Mouse (Mus musculus) liver, embryonic 12.5 days (tissue): ENCODE data around the gene Gm36210. TPM values are rescaled to one million over a fixed set of nuclear protein-coding genes. Genes with fewer than 3 reads are reported as not detected.
"Not testable (repeated sequence)": the region's sequence is repeated elsewhere in the genome, so short reads cannot be mapped to it uniquely, and the experiment has no call there.

Experiments used
- ATAC-seq: fragments of 200-750 bp; cut with Nextera tagmentation; 2 replicates; pipeline ENCODE4 v1.8.0; 2017; ENCODE audit warnings: moderate number of reproducible peaks, mild to moderate bottlenecking, moderate library complexity
- H3K27ac ChIP-seq: fragments of 300-500 bp; sonication (generic); 2 replicates; pipeline ENCODE4 v1.5.1; 2016; ENCODE audit warnings: mild to moderate bottlenecking
- H3K27me3 ChIP-seq: fragments of 300-500 bp; sonication (generic); replicated peaks from 2 replicates; pipeline ENCODE4 v1.6.1; 2016; ENCODE audit warnings: mild to moderate bottlenecking, moderate library complexity
- H3K36me3 ChIP-seq: fragments of 300-500 bp; sonication (generic); 2 replicates; pipeline ENCODE4 v1.6.1; 2016; ENCODE audit warnings: mild to moderate bottlenecking, moderate library complexity
- H3K4me1 ChIP-seq: fragments of 300-500 bp; sonication (generic); 2 replicates; pipeline ENCODE4 v1.6.1; 2016
- H3K4me2 ChIP-seq: fragments of 300-500 bp; sonication (generic); 2 replicates; pipeline ENCODE4 v1.6.1; 2016; ENCODE audit warnings: mild to moderate bottlenecking, moderate library complexity
- H3K4me3 ChIP-seq: fragments of 300-500 bp; sonication (generic); 2 replicates; pipeline ENCODE4 v1.5.1; 2016; ENCODE audit warnings: mild to moderate bottlenecking, moderate library complexity
- H3K9ac ChIP-seq: fragments of 300-500 bp; sonication (generic); 2 replicates; pipeline ENCODE4 v1.6.1; 2016; ENCODE audit warnings: mild to moderate bottlenecking, moderate library complexity
- H3K9me3 ChIP-seq: fragments of 300-500 bp; sonication (generic); replicated peaks from 2 replicates; pipeline ENCODE4 v1.6.1; 2016; ENCODE audit warnings: mild to moderate bottlenecking, moderate library complexity
- whole genome bisulfite sequencing: fragments of 180-500 bp; shearing (Covaris S2); methylation state at CpG from one replicate; pipeline ENCODE4 v1.1.7; 2016; ENCODE audit not compliant: insufficient replicate concordance; 5-methylcytosine and 5-hydroxymethylcytosine counted together
- polyA plus RNA-seq: library from polyadenylated mRNA; unstranded; fragments of >200 nt; fragmentation: Nextera tagmentation; extraction: Ambion mirVana; gene quantifications from 2 replicates; pipeline ENCODE4 v1.2.1, GENCODE M21; 2016

Gene Gm36210
- polyA plus RNA-seq, 1 experiment from 2014 or later = not detected

- H3K27ac ChIP-seq = no peak overlapping the region
- no peak for ATAC-seq
- H3K4me2 ChIP-seq = no peak overlapping the region
- 72% methylated on average over 9 of the region's 9 CpGs for WGBS
- H3K4me1 ChIP-seq = peaks cover 22% of the 10 kb centered on the region
- H3K36me3 ChIP-seq = no peaks in the 10 kb centered on the region
- H3K27me3 ChIP-seq = peaks cover 16% of the 10 kb centered on the region; the same call in 1 of the 2 replicates
- no peak overlapping the region for H3K4me3 ChIP-seq
- no peak overlapping the region for H3K9ac ChIP-seq
- H3K9me3 ChIP-seq = 0 out of 2 replicates have a peak, but pooled peaks cover 5% of the 10 kb centered on the region
Observed at GRCm38 (mm10) chr7:4902404-4902803, 3.9 kb downstream of the Gm36210 start.

GRCm38 (mm10) chr7:4901171-4901570, 5.1 kb downstream of the Gm36210 start:
- Histone ChIP-seq H3K9me3 (0 out of 2 replicates have a peak, but pooled peaks cover 5% of the 10 kb centered on the region), H3K9ac (peak overlapping the region; percentile 67; the same call in 1 of the 2 replicates), H3K36me3 (0 out of 2 replicates have a peak, but pooled peaks cover under 1% of the 10 kb centered on the region), H3K4me3 (peak overlapping the region; percentile 53), H3K27ac (peak overlapping the region; percentile 87), H3K4me2 (peak overlapping the region; percentile 76), H3K27me3 (peaks cover 10% of the 10 kb centered on the region; the same call in 1 of the 2 replicates), H3K4me1 (peaks cover 22% of the 10 kb centered on the region)
- ATAC-seq = peak; percentile 3; the same call in 1 of the 2 replicates
- 50% methylated on average over 8 of the region's 8 CpGs for WGBS

DNA sequence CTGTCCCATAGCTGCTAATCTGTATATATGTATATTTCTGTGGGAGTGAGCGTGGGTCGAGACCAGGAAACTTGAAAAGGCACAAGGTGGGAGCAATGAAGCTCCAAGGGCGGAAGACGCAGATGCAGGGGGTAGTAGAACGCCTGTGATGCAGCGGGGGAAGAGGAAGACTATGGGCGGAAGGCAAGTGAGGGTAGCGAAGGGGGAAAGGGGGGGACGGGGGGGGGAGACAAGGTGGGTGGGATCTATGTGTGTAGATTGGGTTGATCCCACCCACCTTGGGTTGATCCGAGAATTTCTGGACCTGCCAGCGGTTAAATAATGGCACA, 5.8 kb downstream of the Gm36210 start:
- ATAC-seq = peak; percentile 54; the same call in 1 of the 2 replicates

GRCm38 (mm10) chr7:4899649-4900522, 6.4 kb downstream of the Gm36210 start:
- WGBS = 7% methylated on average over 19 of the region's 19 CpGs
- Histone ChIP-seq H3K4me1 (peaks cover 22% of the 10 kb centered on the region), H3K4me3 (peak overlapping the region; percentile 53), H3K27me3 (peaks cover 6% of the 10 kb centered on the region; the same call in 1 of the 2 replicates), H3K36me3 (0 out of 2 replicates have a peak, but pooled peaks cover 2% of the 10 kb centered on the region), H3K9me3 (0 out of 2 replicates have a peak, but pooled peaks cover 5% of the 10 kb centered on the region), H3K9ac (peak overlapping the region; percentile 67), H3K27ac (peak overlapping the region; percentile 87), H3K4me2 (peak overlapping the region; percentile 76)
- peak; percentile 82 for ATAC-seq

More for the DNA sequence above, 5.8 kb downstream of the Gm36210 start:
- peak overlapping the region; percentile 53 for H3K4me3 ChIP-seq
- H3K4me1 ChIP-seq = peaks cover 22% of the 10 kb centered on the region
- peak overlapping the region; percentile 87 for H3K27ac ChIP-seq
- peak overlapping the region; percentile 67 for H3K9ac ChIP-seq
- H3K4me2 ChIP-seq = peak overlapping the region; percentile 76
- 0 out of 2 replicates have a peak, but pooled peaks cover 5% of the 10 kb centered on the region for H3K9me3 ChIP-seq
- WGBS = 23% methylated on average over 11 of the region's 11 CpGs
- 0 out of 2 replicates have a peak, but pooled peaks cover 2% of the 10 kb centered on the region for H3K36me3 ChIP-seq
- H3K27me3 ChIP-seq = peaks cover 6% of the 10 kb centered on the region; the same call in 1 of the 2 replicates

DNA sequence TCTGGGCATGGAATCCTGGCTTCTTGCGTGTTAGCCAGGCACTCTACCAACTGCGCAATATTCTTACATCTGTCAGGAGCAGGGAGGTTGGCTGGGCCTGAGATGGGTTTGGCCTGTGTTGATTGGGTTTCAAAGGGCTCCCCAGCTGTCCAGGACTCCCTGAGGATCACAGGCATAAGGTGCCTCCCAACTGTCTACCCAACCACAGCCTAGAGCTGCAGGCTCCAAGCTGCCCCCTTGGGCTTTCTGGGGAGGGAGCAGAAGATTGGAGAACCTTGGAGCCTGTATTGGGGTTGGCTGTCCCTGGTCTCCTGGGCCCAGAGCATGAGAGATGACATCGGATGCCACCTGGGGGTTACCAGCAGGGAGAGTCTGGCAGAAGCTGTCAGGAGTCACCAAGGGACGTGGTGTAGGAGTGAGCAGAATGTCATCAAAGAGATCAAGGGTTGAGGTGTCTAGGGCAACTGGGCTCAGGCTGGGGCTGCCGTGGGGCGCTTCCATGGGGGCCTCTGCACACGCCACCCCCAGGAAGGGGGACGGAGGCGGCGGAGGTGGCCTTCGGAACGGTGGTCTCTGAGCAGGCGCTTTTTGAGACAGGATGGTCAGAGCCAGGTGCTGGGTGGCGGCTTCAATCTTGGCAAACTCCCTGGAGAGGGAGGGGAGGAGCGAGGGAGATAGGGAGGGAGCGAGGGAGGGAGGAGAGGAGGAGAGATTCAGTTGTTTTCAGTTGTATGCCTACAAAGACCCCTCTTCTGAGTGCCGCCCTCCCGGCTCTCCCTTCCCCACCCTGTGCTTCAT, 7.3 kb downstream of the Gm36210 start:
- Histone ChIP-seq H3K9me3 (0 out of 2 replicates have a peak, but pooled peaks cover 5% of the 10 kb centered on the region), H3K27me3 (peaks cover 6% of the 10 kb centered on the region; the same call in 1 of the 2 replicates), H3K36me3 (0 out of 2 replicates have a peak, but pooled peaks cover 2% of the 10 kb centered on the region), H3K9ac (peak overlapping the region; percentile 67), H3K4me1 (peaks cover 22% of the 10 kb centered on the region), H3K4me2 (peak overlapping the region; percentile 76), H3K27ac (peak overlapping the region; percentile 43), H3K4me3 (peak overlapping the region; percentile 53)
- ATAC-seq = peak; percentile 22; the same call in 1 of the 2 replicates
- WGBS = 36% methylated on average over 17 of the region's 18 CpGs

DNA sequence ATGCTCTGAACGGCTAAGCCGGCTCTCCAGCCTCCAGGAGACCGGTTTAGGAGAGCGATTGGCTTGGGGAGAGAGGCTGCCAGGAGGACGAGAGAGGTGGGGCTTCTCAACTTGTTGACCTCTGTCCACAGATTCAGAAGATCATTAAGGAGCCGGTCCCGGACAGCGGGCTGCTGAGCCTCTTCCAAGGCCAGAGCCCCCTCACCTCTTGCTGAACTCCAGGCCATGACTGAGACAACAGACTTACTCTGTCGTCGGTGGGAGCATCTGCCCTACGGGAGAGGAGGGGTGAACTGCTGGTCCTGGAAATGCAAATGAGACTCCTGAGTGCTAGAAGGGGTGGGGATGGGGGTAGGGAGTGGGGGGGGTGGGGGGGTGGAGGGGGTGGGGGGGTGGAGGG, 11.1 kb downstream of the Gm36210 start:
- Histone ChIP-seq H3K4me3 (no peak overlapping the region), H3K9ac (no peak overlapping the region), H3K27me3 (peaks cover 6% of the 10 kb centered on the region; the same call in 1 of the 2 replicates), H3K4me1 (peaks cover 14% of the 10 kb centered on the region), H3K36me3 (peaks cover 17% of the 10 kb centered on the region; the same call in 1 of the 2 replicates), H3K27ac (no peak overlapping the region), H3K4me2 (no peak overlapping the region), H3K9me3 (no peaks in the 10 kb centered on the region)
- ATAC-seq = no peak
- 72% methylated on average over 11 of the region's 11 CpGs for WGBS

- no peak overlapping the region for H3K9ac ChIP-seq
- peaks cover 4% of the 10 kb centered on the region; the same call in 1 of the 2 replicates for H3K9me3 ChIP-seq
- 74% methylated on average over 4 of the region's 4 CpGs for WGBS
- no peak overlapping the region for H3K4me3 ChIP-seq
- no peak overlapping the region for H3K4me2 ChIP-seq
- H3K27ac ChIP-seq = no peak overlapping the region
- H3K27me3 ChIP-seq = no peaks in the 10 kb centered on the region
- ATAC-seq = no peak
- peaks cover 24% of the 10 kb centered on the region for H3K36me3 ChIP-seq
- H3K4me1 ChIP-seq = no peaks in the 10 kb centered on the region
Observed at GRCm38 (mm10) chr7:4886680-4887079, 19.6 kb downstream of the Gm36210 start.

DNA sequence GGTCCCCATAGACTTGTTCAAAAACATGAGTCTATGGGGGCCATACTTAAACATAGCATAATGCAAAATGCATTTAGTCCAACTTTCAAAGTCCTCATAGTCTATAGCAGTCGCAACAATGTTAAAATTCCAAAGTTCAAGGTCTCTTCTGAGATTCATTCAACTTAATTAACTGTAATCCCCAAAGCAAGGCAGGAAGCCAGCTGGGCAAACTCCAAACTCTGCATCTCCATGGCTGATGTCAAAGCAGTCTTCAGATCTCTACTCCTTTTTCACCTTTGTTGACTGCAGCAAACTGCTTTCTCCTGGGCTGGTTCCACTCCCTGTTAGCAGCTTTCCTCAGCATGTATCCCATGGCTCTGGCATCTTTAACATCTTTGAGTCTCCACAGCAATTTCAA, 27.3 kb downstream of the Gm36210 start:
- WGBS = 77% methylated on average over 1 of the region's 1 CpGs
- H3K4me2 ChIP-seq, H3K27me3 ChIP-seq, H3K9ac ChIP-seq, H3K9me3 ChIP-seq, ATAC-seq, H3K4me3 ChIP-seq, H3K27ac ChIP-seq: not testable (repeated sequence)
- peaks cover 17% of the 10 kb centered on the region for H3K36me3 ChIP-seq
- peaks cover 34% of the 10 kb centered on the region for H3K4me1 ChIP-seq

- H3K9me3 ChIP-seq = peaks cover 6% of the 10 kb centered on the region; the same call in 1 of the 2 replicates
- no peak overlapping the region for H3K9ac ChIP-seq
- H3K4me1 ChIP-seq = peaks cover 34% of the 10 kb centered on the region
- peak overlapping the region; percentile 96 for H3K4me2 ChIP-seq
- no peaks in the 10 kb centered on the region for H3K27me3 ChIP-seq
- no peak overlapping the region for H3K27ac ChIP-seq
- no peak for ATAC-seq
- H3K4me3 ChIP-seq = peak overlapping the region; percentile 66
- H3K36me3 ChIP-seq = peaks cover 12% of the 10 kb centered on the region
Observed at GRCm38 (mm10) chr7:4878186-4878585, 28.1 kb downstream of the Gm36210 start.

DNA sequence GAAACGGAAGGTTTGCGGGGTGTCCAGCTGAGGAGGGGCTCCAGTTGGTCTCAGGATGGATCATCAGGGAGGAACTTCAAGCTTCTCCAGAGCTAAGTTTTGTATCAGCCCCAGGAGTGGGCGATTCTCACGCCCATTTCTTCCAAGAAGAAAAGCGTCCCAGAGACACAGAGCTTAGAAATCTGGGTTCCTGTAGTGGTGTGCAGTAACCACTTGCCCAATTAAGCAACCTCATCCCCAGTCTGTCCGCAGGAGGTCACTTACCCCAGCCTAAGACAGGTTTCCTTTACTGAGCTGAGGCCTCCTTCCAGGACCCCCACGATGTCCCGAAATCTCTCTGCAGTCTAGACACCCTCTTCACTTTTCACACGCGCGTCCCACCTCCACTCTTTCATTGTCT, 29.1 kb downstream of the Gm36210 start:
- ATAC-seq = peak; percentile 13; the same call in 1 of the 2 replicates
- Histone ChIP-seq H3K9me3 (peaks cover 6% of the 10 kb centered on the region; the same call in 1 of the 2 replicates), H3K36me3 (peaks cover 5% of the 10 kb centered on the region), H3K4me1 (peaks cover 34% of the 10 kb centered on the region), H3K27ac (peak overlapping the region; percentile 69), H3K4me2 (peak overlapping the region; percentile 96), H3K27me3 (no peaks in the 10 kb centered on the region), H3K4me3 (peak overlapping the region; percentile 66), H3K9ac (peak overlapping the region; percentile 72)
- 5% methylated on average over 11 of the region's 11 CpGs for WGBS

DNA sequence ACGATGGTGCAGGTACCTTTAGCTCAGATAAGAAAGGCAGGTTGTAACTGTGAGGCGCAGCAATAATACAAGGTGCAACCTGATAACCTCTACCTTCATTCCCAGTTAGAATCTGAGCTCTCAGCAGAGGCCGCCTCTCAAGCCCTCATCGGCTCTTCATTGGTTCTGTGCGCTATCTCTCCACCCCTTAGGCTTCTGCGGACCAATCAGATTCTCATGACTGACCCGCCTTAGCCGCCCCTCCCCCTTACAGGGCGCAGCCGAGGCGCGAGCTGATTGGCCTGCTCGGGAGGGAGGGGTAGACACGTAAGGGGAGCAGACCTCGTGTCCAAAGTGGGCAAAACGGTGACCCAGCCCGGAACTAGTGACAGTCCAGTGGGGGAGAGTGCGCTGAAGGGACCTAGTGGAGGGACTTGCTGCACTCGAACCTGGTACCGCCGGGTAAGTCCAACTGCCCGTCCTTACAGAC, 29.5 kb downstream of the Gm36210 start, which contains the start of gene Isoc2a:
Gene Isoc2a, plus strand, starts transcription at position 401 of the 469 bp plus-strand sequence.
- Histone ChIP-seq H3K36me3 (peaks cover under 1% of the 10 kb centered on the region; the same call in 1 of the 2 replicates), H3K4me1 (peaks cover 34% of the 10 kb centered on the region), H3K4me3 (peak within 1 kb of the TSS; percentile 66), H3K4me2 (peak within 1 kb of the TSS; percentile 96), H3K9me3 (peaks cover 4% of the 10 kb centered on the region; the same call in 1 of the 2 replicates), H3K27me3 (no peaks in the 10 kb centered on the region), H3K27ac (peak within 1 kb of the TSS; percentile 69), H3K9ac (peak within 1 kb of the TSS; percentile 72)
- under 1% methylated on average over 22 of the region's 22 CpGs for WGBS
- ATAC-seq = peak; percentile 99
